Mouse (Mus musculus) layer of hippocampus, postnatal 25 days (tissue): ENCODE measurements at regions not wholly inside any gene's neighbourhood (a gene's known extent, or its start where the extent isn't known, plus 50 kb on each side); places are given as distances from the start of the nearest gene placed in this dataset.

Source experiments
- DNase-seq, 2 experiments: peaks; one replicate each; pipeline ENCODE4 v3.0.0; 2022; ENCODE audit warnings: mixed read lengths in 2 of 2, low spot score in 1 of 2; ENCODE audit errors: extremely low spot score in 1 of 2

DNA sequence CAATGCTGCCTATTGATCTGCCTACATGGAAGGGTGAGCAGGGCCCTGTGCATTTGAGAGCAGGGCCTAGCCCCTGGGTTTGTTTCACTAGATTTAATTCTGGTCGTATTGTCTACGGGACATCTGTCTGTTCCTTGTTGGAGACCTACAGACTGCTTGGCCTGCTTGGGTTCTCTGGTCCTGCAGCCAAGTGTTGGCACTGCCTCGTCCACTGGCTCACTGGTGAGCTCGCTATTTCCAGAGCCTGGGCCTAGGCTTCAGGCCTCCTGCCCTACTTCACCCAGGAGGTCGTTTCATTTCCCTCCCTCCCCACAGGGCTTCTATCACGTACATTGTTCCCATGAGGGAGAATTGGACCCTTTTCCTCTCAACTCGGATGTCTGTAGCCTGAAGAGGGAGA lies 62.2 kb upstream of the Blcap start:
- no peak for DNase-seq

GRCm38 (mm10) chr2:157635670-157636069 lies 64.6 kb upstream of the Blcap start:
- DNase-seq = peak; percentile 90 to 99

- DNase-seq = no peak
Observed at GRCm38 (mm10) chr2:157640873-157641272, 69.8 kb upstream of the Blcap start.

DNA sequence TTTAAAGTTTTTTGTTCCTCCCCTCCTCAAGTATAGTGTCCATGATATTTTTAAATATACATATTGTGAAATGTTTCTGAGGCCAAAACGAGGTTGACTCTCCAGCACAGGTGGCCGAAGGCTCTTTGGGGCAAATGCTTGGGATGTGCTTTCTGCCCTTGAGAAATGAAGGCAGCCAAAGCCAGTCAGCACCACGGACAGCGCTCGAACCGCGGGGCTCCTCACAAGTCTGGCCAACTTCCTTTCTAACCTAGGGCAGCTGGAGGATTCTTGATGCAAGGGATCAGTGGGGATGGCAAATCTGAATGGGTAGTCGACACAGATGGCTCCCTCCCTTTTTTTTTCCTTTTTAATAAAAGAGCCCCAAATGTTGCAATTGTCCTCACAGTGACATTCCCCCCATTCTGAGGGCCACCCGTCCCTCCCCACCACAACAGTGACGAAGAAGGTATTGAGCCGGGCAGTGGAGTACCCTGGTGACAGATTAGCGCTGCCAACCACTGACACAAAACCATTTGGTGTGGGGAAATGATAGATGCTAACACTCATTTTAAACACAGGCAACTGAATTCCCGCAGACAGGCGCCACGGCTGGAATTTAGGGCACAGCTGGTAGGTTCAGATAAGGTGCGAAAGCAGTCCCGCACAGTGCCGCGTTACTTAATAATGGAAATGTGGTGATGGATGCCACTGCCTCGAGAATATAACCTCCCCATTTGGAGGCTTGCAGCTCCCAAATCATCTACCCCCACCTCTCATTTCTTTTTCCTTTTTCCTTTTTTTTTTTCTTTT lies 73.4 kb upstream of the Ctnnbl1 start:
- DNase-seq = peak in 1 of 2 experiments; percentile 61

DNA sequence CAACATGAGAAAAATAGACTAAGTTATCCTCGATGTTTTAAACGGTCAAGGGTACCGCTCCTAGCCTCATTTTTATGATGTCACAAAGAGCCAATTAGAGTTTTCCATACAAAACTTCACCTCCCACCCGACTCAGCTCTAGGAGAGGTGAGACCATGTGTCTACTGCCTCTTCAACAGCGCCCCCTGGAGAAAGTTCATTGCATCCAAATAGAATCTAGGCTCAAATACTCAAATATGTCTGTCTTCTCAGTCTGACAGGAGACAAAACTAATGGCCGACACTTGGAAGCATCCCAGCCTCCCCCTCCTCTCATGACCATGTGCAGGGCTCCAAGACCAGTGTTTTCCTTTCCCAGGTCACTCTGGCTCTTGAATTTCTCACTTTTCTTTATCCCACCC lies 72.7 kb upstream of the Ctnnbl1 start:
- DNase-seq = no peak

DNA sequence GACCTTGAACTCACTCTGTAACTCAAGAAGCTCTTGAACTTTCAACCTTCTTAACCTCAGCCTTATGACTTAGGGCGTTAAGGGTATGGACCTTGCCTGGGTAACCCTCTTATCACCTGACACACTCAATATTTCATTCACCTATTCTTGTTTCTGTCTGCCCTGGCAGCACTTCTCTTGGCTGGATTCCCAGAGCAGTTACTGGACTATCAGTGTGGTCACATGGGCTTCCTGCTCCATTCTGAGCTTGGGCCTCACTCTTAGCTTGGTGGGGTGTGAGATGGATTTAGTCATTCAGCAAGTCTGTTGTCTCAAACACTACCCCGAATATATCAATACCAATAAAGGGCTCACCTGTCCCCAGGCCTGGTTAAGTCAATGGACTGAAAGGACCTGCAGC lies 67.0 kb upstream of the Ctnnbl1 start:
- DNase-seq = no peak

- no peak for DNase-seq
Observed at GRCm38 (mm10) chr2:157674906-157675305, 62.3 kb upstream of the Ctnnbl1 start.

DNA sequence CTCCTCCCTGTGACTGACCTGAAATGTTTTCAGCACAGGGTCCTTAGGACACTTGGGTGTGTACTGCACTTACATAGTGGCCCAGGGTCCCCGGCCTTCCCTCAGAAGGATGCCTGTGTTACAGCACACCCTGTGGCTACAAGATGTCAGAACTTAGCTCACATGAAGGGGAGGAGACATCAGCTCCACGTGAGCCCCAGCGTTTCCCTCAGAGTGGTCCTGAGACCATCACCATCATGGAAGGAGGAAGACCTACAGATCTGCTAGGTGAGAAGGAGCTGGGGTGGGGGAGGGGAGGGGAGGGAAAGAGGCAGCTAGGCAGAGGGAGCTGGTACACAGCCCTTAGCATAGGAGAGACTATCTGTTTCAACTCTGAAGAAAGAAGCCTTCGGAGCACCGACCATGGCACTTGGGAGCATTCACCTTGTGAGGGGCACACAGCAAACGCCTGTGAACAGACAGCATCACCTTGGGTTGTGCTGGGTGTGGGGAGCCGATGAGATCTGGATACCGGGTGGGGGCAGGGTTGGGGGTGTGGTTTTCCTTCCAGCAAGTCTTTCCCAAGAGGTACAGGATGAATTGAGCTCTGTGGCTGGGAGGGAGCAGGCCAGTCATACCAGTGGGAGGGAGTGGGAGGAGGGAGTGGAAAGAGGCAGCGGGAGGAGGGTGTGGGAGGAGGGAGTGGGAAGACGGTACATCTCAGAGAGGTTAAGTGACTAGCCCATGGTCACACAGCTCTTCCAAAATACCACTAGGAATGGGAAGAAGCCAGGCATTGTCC lies 60.6 kb upstream of the Ctnnbl1 start:
- DNase-seq = no peak

DNA sequence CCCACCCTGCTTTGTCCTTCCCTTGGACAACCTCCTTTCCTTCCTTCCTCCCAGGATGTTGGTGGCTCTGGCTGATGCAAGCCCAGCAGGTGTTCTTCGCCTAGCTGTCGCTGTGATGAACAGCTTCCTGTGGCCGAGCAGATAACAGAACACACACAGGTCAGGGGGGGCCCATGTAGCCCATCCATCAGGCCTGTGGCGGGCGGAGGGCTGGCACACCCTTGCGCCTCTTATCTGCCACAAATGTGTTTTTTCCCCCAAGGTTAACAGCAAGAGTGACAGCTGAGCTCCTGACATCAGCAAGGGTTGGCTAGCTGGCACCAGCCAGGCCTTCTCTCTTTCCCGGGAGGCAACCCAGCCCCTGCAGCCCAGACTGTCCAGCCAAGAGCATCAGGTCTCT lies 59.9 kb upstream of the Ctnnbl1 start:
- no peak for DNase-seq

GRCm38 (mm10) chr2:157681931-157682330 lies 55.3 kb upstream of the Ctnnbl1 start:
- DNase-seq = no peak
